Mouse (Mus musculus) kidney, postnatal 10 days (tissue): ENCODE results near the gene Col2a1.

ENCODE experiments used
- DNase-seq: peaks from one replicate; pipeline ENCODE4 v3.0.0; 2021; ENCODE audit warnings: mixed read lengths

The Col2a1 gene

GRCm38 (mm10) chr15:98002113-98002990 lies 2.1 kb downstream of the Col2a1 start:
- no peak for DNase-seq

GRCm38 (mm10) chr15:98001321-98002112 lies 3.0 kb downstream of the Col2a1 start:
- peak; percentile 26 for DNase-seq

GRCm38 (mm10) chr15:97999991-98000390 lies 4.5 kb downstream of the Col2a1 start:
- DNase-seq = no peak

- DNase-seq = no peak
Observed at GRCm38 (mm10) chr15:97999546-97999945, 4.9 kb downstream of the Col2a1 start.

- peak; percentile 65 for DNase-seq
Observed at GRCm38 (mm10) chr15:97996716-97997256, 7.7 kb downstream of the Col2a1 start.

GRCm38 (mm10) chr15:97992712-97993286 lies 11.7 kb downstream of the Col2a1 start:
- peak; percentile 89 for DNase-seq

GRCm38 (mm10) chr15:97992027-97992711 lies 12.3 kb downstream of the Col2a1 start:
- DNase-seq = no peak

GRCm38 (mm10) chr15:97991285-97991895 lies 13.1 kb downstream of the Col2a1 start:
- no peak for DNase-seq

GRCm38 (mm10) chr15:97990721-97991120 lies 13.8 kb downstream of the Col2a1 start:
- no peak for DNase-seq

GRCm38 (mm10) chr15:97990124-97990523 lies 14.4 kb downstream of the Col2a1 start:
- no peak for DNase-seq

GRCm38 (mm10) chr15:97989544-97989943 lies 15.0 kb downstream of the Col2a1 start:
- no peak for DNase-seq

GRCm38 (mm10) chr15:97981560-97981959 lies 22.9 kb downstream of the Col2a1 start:
- DNase-seq = no peak

GRCm38 (mm10) chr15:97973248-97974005 lies 31.1 kb downstream of the Col2a1 start:
- DNase-seq = no peak

GRCm38 (mm10) chr15:97972580-97972979 lies 31.9 kb downstream of the Col2a1 start:
- no peak for DNase-seq

- peak; percentile 55 for DNase-seq
Observed at GRCm38 (mm10) chr15:97970299-97970698, 34.2 kb downstream of the Col2a1 start.

GRCm38 (mm10) chr15:97965311-97966045 lies 39.0 kb downstream of the Col2a1 start:
- no peak for DNase-seq

- no peak for DNase-seq
Observed at GRCm38 (mm10) chr15:97964836-97965187, 39.7 kb downstream of the Col2a1 start.

- peak; percentile 94 for DNase-seq
Observed at GRCm38 (mm10) chr15:97963989-97964835, 40.3 kb downstream of the Col2a1 start, which contains the start of gene Tmem106c. TSS of gene Tmem106c (plus strand) at chr15:97964200.

- DNase-seq = no peak
Observed at GRCm38 (mm10) chr15:97963329-97963988, 41.0 kb downstream of the Col2a1 start.
